Mouse (Mus musculus): ENCODE measurements around the gene Fpr1. TPM values are rescaled to one million over a fixed set of nuclear protein-coding genes. Genes with fewer than 3 reads are reported as not detected.
"Not testable (repeated sequence)": the region's sequence is repeated elsewhere in the genome, so short reads cannot be mapped to it uniquely, and the experiment has no call there.

The Fpr1 gene
- polyA plus RNA-seq, 1 experiment from 2014 or later: not detected

- ATAC-seq (ENCODE audit: insufficient read depth, low FRiP score, low TSS enrichment) (no peak), DNase-seq (ENCODE audit: low spot score) (no peak)
- H3K27ac ChIP-seq (ENCODE audit: low read depth, low read length): no peak overlapping the region
- no peak overlapping the region for H3K4me2 ChIP-seq (ENCODE audit: low read depth)
- no peaks in the 10 kb centered on the region for H3K4me1 ChIP-seq (ENCODE audit: control insufficient read depth, insufficient read depth, low read length)
- H3K4me3 ChIP-seq (ENCODE audit: low read depth, low read length): no peak overlapping the region
- no peak overlapping the region for H3K9ac ChIP-seq (ENCODE audit: low read length)
- no peaks in the 10 kb centered on the region for H3K27me3 ChIP-seq (ENCODE audit: control insufficient read depth, insufficient read depth, low read length)
- 65% methylated on average over 1 of the region's 1 CpGs for WGBS
- no peaks in the 10 kb centered on the region for H3K9me3 ChIP-seq (ENCODE audit: control insufficient read depth, low read length)
- H3K36me3 ChIP-seq (ENCODE audit: control insufficient read depth, insufficient read depth, low read length): no peaks in the 10 kb centered on the region
Observed at GRCm38 (mm10) chr17:17857446-17857845, 26.3 kb downstream of the Fpr1 start.

GRCm38 (mm10) chr17:17856612-17857011 lies 27.1 kb downstream of the Fpr1 start:
- Histone ChIP-seq H3K36me3 (ENCODE audit: control insufficient read depth, insufficient read depth, low read length) (no peaks in the 10 kb centered on the region), H3K27ac (ENCODE audit: low read depth, low read length) (no peak overlapping the region), H3K4me3 (ENCODE audit: low read depth, low read length) (no peak overlapping the region), H3K9ac (ENCODE audit: low read length) (no peak overlapping the region), H3K27me3 (ENCODE audit: control insufficient read depth, insufficient read depth, low read length) (no peaks in the 10 kb centered on the region), H3K9me3 (ENCODE audit: control insufficient read depth, low read length) (no peaks in the 10 kb centered on the region), H3K4me1 (ENCODE audit: control insufficient read depth, insufficient read depth, low read length) (no peaks in the 10 kb centered on the region), H3K4me2 (ENCODE audit: low read depth) (no peak overlapping the region)
- DNase-seq (ENCODE audit: low spot score) (no peak), ATAC-seq (ENCODE audit: insufficient read depth, low FRiP score, low TSS enrichment) (no peak)
- 62% methylated on average over 1 of the region's 1 CpGs for WGBS

GRCm38 (mm10) chr17:17855064-17855838 lies 28.5 kb downstream of the Fpr1 start, which contains the start of gene Has1:
Gene Has1, minus strand, starts transcription at chr17:17855205.
- H3K9ac ChIP-seq (ENCODE audit: low read length): no peak within 1 kb of the TSS
- no peak for DNase-seq (ENCODE audit: low spot score)
- no peak for ATAC-seq (ENCODE audit: insufficient read depth, low FRiP score, low TSS enrichment)

GRCm38 (mm10) chr17:17849906-17850712 lies 33.6 kb downstream of the Fpr1 start:
- Histone ChIP-seq H3K9me3 (ENCODE audit: control insufficient read depth, low read length) (no peaks in the 10 kb centered on the region), H3K36me3 (ENCODE audit: control insufficient read depth, insufficient read depth, low read length) (no peaks in the 10 kb centered on the region), H3K27ac (ENCODE audit: low read depth, low read length) (no peak overlapping the region), H3K9ac (ENCODE audit: low read length) (no peak overlapping the region), H3K4me3 (ENCODE audit: low read depth, low read length) (no peak overlapping the region), H3K27me3 (ENCODE audit: control insufficient read depth, insufficient read depth, low read length) (peaks cover 8% of the 10 kb centered on the region; the same call in 1 of the 2 replicates), H3K4me1 (ENCODE audit: control insufficient read depth, insufficient read depth, low read length) (no peaks in the 10 kb centered on the region), H3K4me2 (ENCODE audit: low read depth) (no peak overlapping the region)
- ATAC-seq (ENCODE audit: insufficient read depth, low FRiP score, low TSS enrichment) (peak; percentile 8; the same call in 1 of the 2 replicates), DNase-seq (ENCODE audit: low spot score) (no peak)
- 17% methylated on average over 55 of the region's 55 CpGs for WGBS

More at GRCm38 (mm10) chr17:17855064-17855838, 28.5 kb downstream of the Fpr1 start, which contains the start of gene Has1:
- Histone ChIP-seq H3K4me2 (ENCODE audit: low read depth) (no peak within 1 kb of the TSS), H3K27me3 (ENCODE audit: control insufficient read depth, insufficient read depth, low read length) (peaks cover under 1% of the 10 kb centered on the region; the same call in 1 of the 2 replicates), H3K4me3 (ENCODE audit: low read depth, low read length) (no peak within 1 kb of the TSS), H3K4me1 (ENCODE audit: control insufficient read depth, insufficient read depth, low read length) (no peaks in the 10 kb centered on the region), H3K9me3 (ENCODE audit: control insufficient read depth, low read length) (no peaks in the 10 kb centered on the region), H3K27ac (ENCODE audit: low read depth, low read length) (no peak within 1 kb of the TSS), H3K36me3 (ENCODE audit: control insufficient read depth, insufficient read depth, low read length) (no peaks in the 10 kb centered on the region)
- WGBS: 41% methylated on average over 8 of the region's 8 CpGs

- DNase-seq (ENCODE audit: low spot score): no peak
- no peaks in the 10 kb centered on the region for H3K4me1 ChIP-seq (ENCODE audit: control insufficient read depth, insufficient read depth, low read length)
- no peak overlapping the region for H3K4me3 ChIP-seq (ENCODE audit: low read depth, low read length)
- H3K27ac ChIP-seq (ENCODE audit: low read depth, low read length): no peak overlapping the region
- H3K4me2 ChIP-seq (ENCODE audit: low read depth): no peak overlapping the region
- peaks cover 8% of the 10 kb centered on the region; the same call in 1 of the 2 replicates for H3K27me3 ChIP-seq (ENCODE audit: control insufficient read depth, insufficient read depth, low read length)
- H3K36me3 ChIP-seq (ENCODE audit: control insufficient read depth, insufficient read depth, low read length): no peaks in the 10 kb centered on the region
- no peaks in the 10 kb centered on the region for H3K9me3 ChIP-seq (ENCODE audit: control insufficient read depth, low read length)
- no peak overlapping the region for H3K9ac ChIP-seq (ENCODE audit: low read length)
- ATAC-seq (ENCODE audit: insufficient read depth, low FRiP score, low TSS enrichment): no peak
- WGBS: 76% methylated on average over 2 of the region's 2 CpGs
Observed at GRCm38 (mm10) chr17:17848988-17849387, 34.8 kb downstream of the Fpr1 start.

GRCm38 (mm10) chr17:17845187-17846027 lies 38.3 kb downstream of the Fpr1 start:
- WGBS: 73% methylated on average over 10 of the region's 10 CpGs
- Histone ChIP-seq H3K4me1 (ENCODE audit: control insufficient read depth, insufficient read depth, low read length) (no peaks in the 10 kb centered on the region), H3K9ac (ENCODE audit: low read length) (no peak overlapping the region), H3K4me2 (ENCODE audit: low read depth) (no peak overlapping the region), H3K27me3 (ENCODE audit: control insufficient read depth, insufficient read depth, low read length) (peaks cover 8% of the 10 kb centered on the region; the same call in 1 of the 2 replicates), H3K27ac (ENCODE audit: low read depth, low read length) (no peak overlapping the region), H3K36me3 (ENCODE audit: control insufficient read depth, insufficient read depth, low read length) (no peaks in the 10 kb centered on the region; the same call in none of the 2 replicates), H3K9me3 (ENCODE audit: control insufficient read depth, low read length) (no peaks in the 10 kb centered on the region), H3K4me3 (ENCODE audit: low read depth, low read length) (no peak overlapping the region)
- no peak for DNase-seq (ENCODE audit: low spot score)
- ATAC-seq (ENCODE audit: insufficient read depth, low FRiP score, low TSS enrichment): no peak

GRCm38 (mm10) chr17:17844606-17845005 lies 39.1 kb downstream of the Fpr1 start:
- H3K9ac ChIP-seq (ENCODE audit: low read length); H3K4me3 ChIP-seq (ENCODE audit: low read depth, low read length); H3K4me1 ChIP-seq (ENCODE audit: control insufficient read depth, insufficient read depth, low read length); H3K4me2 ChIP-seq (ENCODE audit: low read depth); H3K27me3 ChIP-seq (ENCODE audit: control insufficient read depth, insufficient read depth, low read length); H3K9me3 ChIP-seq (ENCODE audit: control insufficient read depth, low read length); DNase-seq (ENCODE audit: low spot score); ATAC-seq (ENCODE audit: insufficient read depth, low FRiP score, low TSS enrichment); H3K27ac ChIP-seq (ENCODE audit: low read depth, low read length); H3K36me3 ChIP-seq (ENCODE audit: control insufficient read depth, insufficient read depth, low read length): not testable (repeated sequence)
- 91% methylated on average over 3 of the region's 3 CpGs for WGBS

- Histone ChIP-seq H3K4me1 (ENCODE audit: control insufficient read depth, insufficient read depth, low read length) (peaks cover 1% of the 10 kb centered on the region; the same call in 1 of the 2 replicates), H3K9me3 (ENCODE audit: control insufficient read depth, low read length) (no peaks in the 10 kb centered on the region), H3K4me2 (ENCODE audit: low read depth) (no peak overlapping the region), H3K27me3 (ENCODE audit: control insufficient read depth, insufficient read depth, low read length) (no peaks in the 10 kb centered on the region), H3K36me3 (ENCODE audit: control insufficient read depth, insufficient read depth, low read length) (peaks cover 5% of the 10 kb centered on the region), H3K27ac (ENCODE audit: low read depth, low read length) (no peak overlapping the region), H3K4me3 (ENCODE audit: low read depth, low read length) (no peak overlapping the region), H3K9ac (ENCODE audit: low read length) (no peak overlapping the region)
- WGBS: 77% methylated on average over 27 of the region's 27 CpGs
- no peak for DNase-seq (ENCODE audit: low spot score)
- ATAC-seq (ENCODE audit: insufficient read depth, low FRiP score, low TSS enrichment): peak; percentile 49; the same call in 1 of the 2 replicates
Observed at GRCm38 (mm10) chr17:17843534-17844261, 40.0 kb downstream of the Fpr1 start.

All from neural tube, embryonic 11.5 days (tissue).